Mouse (Mus musculus): ENCODE measurements around the gene Zfp971.
"Not testable (repeated sequence)": the region's sequence is repeated elsewhere in the genome, so short reads cannot be mapped to it uniquely, and the experiment has no call there.

Gene Zfp971

DNA sequence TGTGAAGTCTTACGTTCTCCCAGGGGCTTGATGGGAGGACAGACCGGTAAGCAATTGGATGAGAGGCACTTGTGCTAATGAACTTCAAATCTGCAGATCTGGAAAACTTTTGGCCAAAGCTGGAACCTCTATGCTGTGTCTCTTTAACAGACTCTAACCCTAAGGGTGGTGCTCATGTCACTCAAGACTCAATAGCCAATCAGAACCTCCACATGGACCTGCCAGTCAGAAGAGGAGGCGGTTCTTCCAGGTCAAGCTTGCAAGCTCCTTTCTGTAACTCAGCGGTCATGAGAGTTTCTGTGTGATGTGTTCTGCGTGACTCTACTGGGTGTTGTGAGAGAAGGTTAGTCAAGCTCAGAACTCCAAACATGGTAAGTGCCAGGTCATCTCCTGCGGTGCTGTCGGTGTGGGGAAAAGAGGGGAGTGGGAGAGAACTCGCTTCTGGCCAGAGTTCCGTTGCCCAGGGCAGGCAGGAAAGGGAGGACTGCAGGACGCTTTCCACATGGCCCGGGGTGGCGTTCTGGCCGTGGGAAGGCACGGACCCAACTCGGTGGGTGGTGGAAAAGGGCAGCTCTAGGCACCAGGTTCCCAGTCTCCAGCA is at the start of gene Zfp971:
TSS of gene Zfp971 (plus strand) at position 274 of the 601 bp plus-strand sequence.
- POLR2A ChIA-PET, CTCF ChIA-PET: not testable (repeated sequence)

GRCm38 (mm10) chr2:177974814-177975213 is 48.3 kb upstream of the Zfp971 start:
- CTCF ChIA-PET, POLR2A ChIA-PET: not testable (repeated sequence)

GRCm38 (mm10) chr2:178019486-178019885 is 3.6 kb upstream of the Zfp971 start:
- CTCF ChIA-PET, POLR2A ChIA-PET: not testable (repeated sequence)

GRCm38 (mm10) chr2:178020773-178021172 is 2.3 kb upstream of the Zfp971 start:
- CTCF ChIA-PET, POLR2A ChIA-PET: not testable (repeated sequence)

GRCm38 (mm10) chr2:178023861-178024260 is 777 bp downstream of the Zfp971 start:
- POLR2A ChIA-PET, CTCF ChIA-PET: not testable (repeated sequence)

DNA sequence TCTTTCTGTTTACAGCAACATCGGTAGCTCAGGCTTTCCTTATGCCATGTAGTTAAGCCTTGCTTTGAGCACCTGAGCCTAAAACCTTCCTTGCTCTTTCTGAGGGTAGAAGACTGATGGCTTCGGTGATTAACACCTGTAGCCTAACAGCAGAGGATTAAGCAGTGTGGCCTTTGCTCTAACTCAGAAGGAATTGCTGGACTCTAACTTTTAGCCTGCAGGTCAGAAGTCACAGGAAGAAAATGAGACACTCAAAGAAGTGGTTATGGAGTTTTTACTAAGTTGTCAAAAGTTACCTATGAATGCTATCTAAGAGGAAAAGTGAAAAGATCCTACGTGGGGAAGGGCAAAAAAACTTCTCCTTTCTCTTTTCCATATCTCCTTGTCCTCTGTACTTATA is 4.5 kb downstream of the Zfp971 start:
- CTCF ChIA-PET, POLR2A ChIA-PET: not testable (repeated sequence)

GRCm38 (mm10) chr2:178058195-178058594 is 35.1 kb downstream of the Zfp971 start:
- ChIA-PET CTCF (interaction anchor here in 2 of 4 experiments (0.6 to 1.1 kb wide), 2 partner anchors 44 to 47 kb away, joined by 3 read pairs; no protein-coding TSS in a partner anchor), POLR2A (no interaction called here)

- POLR2A ChIA-PET, CTCF ChIA-PET: not testable (repeated sequence)
These were observed 55.2 kb downstream of the Zfp971 start, which contains the start of gene Zfp931 for GRCm38 (mm10) chr2:178078166-178078717. TSS of gene Zfp931 (minus strand) at chr2:178078476.

Data from embryonic stem cell, embryonic (primary cell).